ENCODE assay signal across 17 mouse cellular contexts in the genomic region with DNA sequence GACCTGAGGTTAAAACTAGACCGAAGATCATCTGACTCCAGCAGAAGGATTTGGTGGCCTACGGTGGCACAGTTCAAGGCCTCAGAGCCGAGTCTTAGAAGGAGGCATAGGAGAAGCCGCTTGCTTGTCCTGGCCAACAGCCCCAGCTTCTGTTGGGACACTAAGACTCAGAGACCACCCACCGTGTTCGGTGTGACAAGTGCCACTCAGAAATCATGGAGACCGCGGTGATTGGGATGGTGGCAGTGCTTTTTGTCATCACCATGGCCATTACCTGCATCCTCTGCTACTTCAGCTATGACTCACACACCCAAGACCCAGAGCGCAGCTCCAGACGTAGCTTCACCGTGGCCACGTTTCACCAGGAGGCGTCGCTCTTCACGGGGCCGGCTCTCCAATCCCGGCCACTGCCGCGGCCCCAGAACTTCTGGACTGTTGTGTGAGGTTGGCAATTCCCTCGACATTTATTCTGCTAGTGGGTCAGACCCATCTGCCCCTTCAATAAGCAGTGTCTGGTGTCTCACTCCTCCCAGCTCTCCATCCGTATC. TPM values are rescaled to one million over a fixed set of nuclear protein-coding genes. Genes with fewer than 3 reads are reported as not detected.
A peak's percentile ranks its signal among the peaks of the same experiment; 100 is the strongest.
DNase-seq lines count a peak whose midpoint lies in the region; ATAC-seq and TF ChIP-seq lines count a peak whose summit lies in the region.
"Had no signal": no experiment of that assay in that cellular context is flagged by ENCODE, and none has a peak within 500 bp of the region (broad histone marks: within the 10 kb centered on the region; RNA-seq: fewer than 3 reads in every experiment).

No protein-coding gene starts in this region.

- WGBS in liver, embryonic 12.5 days (ENCODE audit: insufficient replicate concordance), result 55% methylated on average over 21 of the region's 21 CpGs

- no peaks in the 10 kb centered on the region for H3K36me3 ChIP-seq in testis, adult 2 months (ENCODE audit: control insufficient read depth, insufficient read depth, low read length)
- H3K36me3 ChIP-seq in liver, embryonic 12.5 days, result no peaks in the 10 kb centered on the region
- H3K36me3 ChIP-seq: limb, embryonic 15.5 days; midbrain, embryonic 12.5 days had no signal

- no peak overlapping the region for H3K9ac ChIP-seq in liver, embryonic 12.5 days
- H3K9ac ChIP-seq: limb, embryonic 15.5 days; midbrain, embryonic 12.5 days had no signal

- no peaks in the 10 kb centered on the region for H3K9me3 ChIP-seq in liver, embryonic 12.5 days (replicated peaks)
- H3K9me3 ChIP-seq: limb, embryonic 15.5 days; midbrain, embryonic 12.5 days had no signal

- no peak for ATAC-seq in liver, embryonic 12.5 days
- no peak for ATAC-seq in erythroid progenitor cell, adult 5-6 weeks (replicated peaks; ENCODE audit: low FRiP score, poor library complexity, severe bottlenecking)
- ATAC-seq: forebrain, embryonic 16.5 days had no signal

- no peak for TF ChIP-seq POLR2A in testis, adult 2 months (IDR thresholded peaks at IDR 0.05; ENCODE audit: control insufficient read depth, low read depth, low read length)

- intact Hi-C loops in heart, postnatal 10 days (cut with DNase I), result no loop called here

- DNase-seq in heart, adult 11 months, result peak; percentile 96
- DNase-seq in heart, postnatal 10 days, result no peak
- no peak for DNase-seq in testis, postnatal 14 days (ENCODE audit: low spot score)
- no peak for DNase-seq in c-Kit-positive CD71-positive TER-119-positive erythroid progenitor cells, embryonic 14.5 days (ENCODE audit: low spot score)
- no peak for DNase-seq in retina, embryonic 14.5 days (ENCODE audit: low spot score)
- DNase-seq: cerebellum, adult 2 months; kidney, adult 8-10 months had no signal

- H3K27ac ChIP-seq in testis, adult 2 months (ENCODE audit: control insufficient read depth, insufficient read depth, low read depth, low read length), result peak overlapping the region; percentile 84
- H3K27ac ChIP-seq in liver, embryonic 12.5 days, result no peak overlapping the region
- H3K27ac ChIP-seq: limb, embryonic 15.5 days; midbrain, embryonic 12.5 days had no signal

- no peaks in the 10 kb centered on the region for H3K27me3 ChIP-seq in testis, adult 2 months (ENCODE audit: control insufficient read depth, insufficient read depth, low read length)
- H3K27me3 ChIP-seq in liver, embryonic 12.5 days (replicated peaks), result peaks cover 6% of the 10 kb centered on the region; the same call in 1 of the 2 replicates
- H3K27me3 ChIP-seq: limb, embryonic 15.5 days; midbrain, embryonic 12.5 days had no signal

- H3K4me2 ChIP-seq in liver, embryonic 12.5 days, result peak overlapping the region; percentile 45; the same call in 1 of the 2 replicates
- H3K4me2 ChIP-seq: limb, embryonic 15.5 days; midbrain, embryonic 12.5 days had no signal

- peak overlapping the region; percentile 44 for H3K4me3 ChIP-seq in testis, adult 2 months (ENCODE audit: control insufficient read depth, low read depth, low read length)
- no peak overlapping the region for H3K4me3 ChIP-seq in liver, embryonic 12.5 days
- H3K4me3 ChIP-seq: limb, embryonic 15.5 days; midbrain, embryonic 12.5 days had no signal

- TF ChIP-seq CTCF in testis, adult 2 months (IDR thresholded peaks at IDR 0.05; ENCODE audit: control insufficient read depth, insufficient read depth, insufficient replicate concordance, low read depth, low read length), result no peak

- peaks cover 23% of the 10 kb centered on the region for H3K4me1 ChIP-seq in testis, adult 2 months (ENCODE audit: control insufficient read depth, insufficient read depth, low read length)
- H3K4me1 ChIP-seq in liver, embryonic 12.5 days, result peaks cover 61% of the 10 kb centered on the region
- H3K4me1 ChIP-seq: midbrain, embryonic 12.5 days had no signal

RNA-seq across cellular contexts. Expression of a gene that starts 1.0 kb away (rescaled TPM):
- total RNA-seq in heart, postnatal 10 days (2021), result 1 to 10 TPM; 4.2 to 5.1 TPM
- 3.0 and 4.6 TPM in 2 replicates for polyA plus RNA-seq in testis, adult 2 months (2012; rRNA removed)
- 0.02 TPM in 2 replicates for polyA plus RNA-seq in liver, embryonic 12.5 days (2016; fragmentation: Nextera tagmentation; extraction: Ambion mirVana)
- total RNA-seq in erythroid progenitor cell, adult 5-6 weeks (2015; ENCODE audit: low replicate concordance), result not detected in 2 replicates
- total RNA-seq in erythroid progenitor cell, adult 5-6 weeks (2017; ENCODE audit: low replicate concordance), result not detected in 2 replicates
- total RNA-seq: hematopoietic stem cell, adult 5-6 weeks had no signal
- polyA plus RNA-seq: midbrain, embryonic 12.5 days had no signal

RNA-seq across cellular contexts. Expression of a gene that starts 3.8 kb away (rescaled TPM):
- 1 to 10 TPM; 4.5 to 6.1 TPM for total RNA-seq in heart, postnatal 10 days (2021)
- polyA plus RNA-seq in testis, adult 2 months (2012; rRNA removed), result 0.62 and 0.73 TPM in 2 replicates
- polyA plus RNA-seq in liver, embryonic 12.5 days (2016; fragmentation: Nextera tagmentation; extraction: Ambion mirVana), result 0.14 and 0.19 TPM in 2 replicates
- total RNA-seq in erythroid progenitor cell, adult 5-6 weeks (2015; ENCODE audit: low replicate concordance), result not detected in 2 replicates
- total RNA-seq in erythroid progenitor cell, adult 5-6 weeks (2017; ENCODE audit: low replicate concordance), result not detected in 2 replicates
- total RNA-seq: hematopoietic stem cell, adult 5-6 weeks had no signal

RNA-seq across cellular contexts. Expression of a gene that starts 20.8 kb away (rescaled TPM):
- not detected for total RNA-seq in heart, postnatal 10 days (2021)
- polyA plus RNA-seq in testis, adult 2 months (2012; rRNA removed), result not detected in 2 replicates
- polyA plus RNA-seq in liver, embryonic 12.5 days (2016; fragmentation: Nextera tagmentation; extraction: Ambion mirVana), result not detected in 2 replicates
- total RNA-seq in erythroid progenitor cell, adult 5-6 weeks (2015; ENCODE audit: low replicate concordance), result not detected in 2 replicates
- not detected in 2 replicates for total RNA-seq in erythroid progenitor cell, adult 5-6 weeks (2017; ENCODE audit: low replicate concordance)
- total RNA-seq: adrenal gland, adult 18-20 months; hematopoietic stem cell, adult 5-6 weeks; layer of hippocampus, postnatal 10 days had no signal
- polyA plus RNA-seq: cerebellum, adult 2 months; forebrain, embryonic 16.5 days; limb, embryonic 15.5 days; midbrain, embryonic 12.5 days had no signal

RNA-seq across cellular contexts. Expression of a gene that starts 30.2 kb away (rescaled TPM):
- total RNA-seq in heart, postnatal 10 days (2021), result not detected
- polyA plus RNA-seq in testis, adult 2 months (2012; rRNA removed), result not detected in 2 replicates
- polyA plus RNA-seq in liver, embryonic 12.5 days (2016; fragmentation: Nextera tagmentation; extraction: Ambion mirVana), result not detected in 2 replicates
- total RNA-seq in erythroid progenitor cell, adult 5-6 weeks (2015; ENCODE audit: low replicate concordance), result not detected in 2 replicates
- not detected in 2 replicates for total RNA-seq in erythroid progenitor cell, adult 5-6 weeks (2017; ENCODE audit: low replicate concordance)
- total RNA-seq: adrenal gland, adult 18-20 months; hematopoietic stem cell, adult 5-6 weeks; layer of hippocampus, postnatal 10 days had no signal
- polyA plus RNA-seq: cerebellum, adult 2 months; embryonic facial prominence, embryonic 14.5 days; forebrain, embryonic 16.5 days; limb, embryonic 15.5 days; midbrain, embryonic 12.5 days had no signal

RNA-seq across cellular contexts. Expression of a gene that starts 40.0 kb away (rescaled TPM):
- total RNA-seq in heart, postnatal 10 days (2021), result not detected
- polyA plus RNA-seq in testis, adult 2 months (2012; rRNA removed), result not detected in 2 replicates
- polyA plus RNA-seq in liver, embryonic 12.5 days (2016; fragmentation: Nextera tagmentation; extraction: Ambion mirVana), result not detected in 2 replicates
- total RNA-seq in erythroid progenitor cell, adult 5-6 weeks (2015; ENCODE audit: low replicate concordance), result not detected in 2 replicates
- not detected in 2 replicates for total RNA-seq in erythroid progenitor cell, adult 5-6 weeks (2017; ENCODE audit: low replicate concordance)
- total RNA-seq: adrenal gland, adult 18-20 months; hematopoietic stem cell, adult 5-6 weeks; layer of hippocampus, postnatal 10 days had no signal
- polyA plus RNA-seq: cerebellum, adult 2 months; embryonic facial prominence, embryonic 14.5 days; forebrain, embryonic 16.5 days; limb, embryonic 15.5 days; midbrain, embryonic 12.5 days had no signal

Comparison
In these comparisons a context has a peak if more than half of its experiments do, and no peak if none do; other contexts are left out.
1. RNA of a gene that starts 1.0 kb away (total RNA-seq): 4.2 to 5.1 TPM in heart, postnatal 10 days; not detected in erythroid progenitor cell, adult 5-6 weeks; every median in the first group is over 4 times any median in the second.
2. RNA of a gene that starts 3.8 kb away (total RNA-seq): 4.5 to 6.1 TPM in heart, postnatal 10 days; not detected in erythroid progenitor cell, adult 5-6 weeks; every median in the first group is over 4 times any median in the second.